Mouse (Mus musculus) spleen, postnatal 0 days (tissue): ENCODE data around the gene Stim2. TPM values are rescaled to one million over a fixed set of nuclear protein-coding genes. Genes with fewer than 3 reads are reported as not detected.

Experiments used
- polyA plus RNA-seq: library from polyadenylated mRNA; unstranded; fragments of >200 nt; fragmentation: Nextera tagmentation; extraction: Ambion mirVana; gene quantifications from 2 replicates; pipeline ENCODE4 v1.2.1, GENCODE M21; 2015

Gene Stim2
- 6.0 and 7.4 TPM in 2 replicates for polyA plus RNA-seq

DNA sequence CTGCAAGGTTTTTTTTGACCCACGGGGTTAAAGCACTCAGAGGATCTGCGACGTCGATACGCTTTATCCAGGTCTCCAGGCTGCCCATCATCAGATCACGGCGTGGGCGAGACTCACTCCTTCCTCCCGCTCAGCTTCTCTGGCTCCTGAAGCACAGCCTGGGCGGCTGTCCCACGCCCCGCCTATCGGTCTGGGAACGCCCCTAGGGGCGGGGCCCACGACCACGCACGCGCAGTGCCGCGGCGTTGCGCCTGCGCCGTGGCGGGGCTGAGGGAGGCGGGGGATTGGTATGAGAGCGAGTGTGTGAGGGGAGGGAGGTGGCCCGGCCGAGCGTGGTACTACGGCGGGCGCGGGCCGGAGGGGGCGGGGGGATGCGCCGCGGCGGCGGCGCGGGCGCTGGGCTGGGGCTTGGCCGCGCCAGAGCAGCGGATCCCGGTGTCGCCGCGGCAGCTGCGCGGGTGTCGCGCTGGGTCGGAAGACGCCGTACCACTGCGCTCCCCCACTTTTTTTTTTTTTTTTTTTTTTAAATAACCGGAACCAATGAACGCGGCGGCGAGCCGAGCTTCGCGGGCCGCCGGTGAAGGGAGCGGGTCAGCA, at the start of gene Stim2:
TSS of gene Stim2 (plus strand) at position 354 of the 597 bp plus-strand sequence.

Other genes starting within 250 kb of the Stim2 start
- gene Tbc1d19, start 188.9 kb upstream of the Stim2 start, polyA plus RNA-seq = 7.4 and 7.6 TPM in 2 replicates